Mouse (Mus musculus): Measurements from ENCODE around the gene Sult1a1.
A peak's percentile ranks its signal among the peaks of the same experiment; 100 is the strongest.

The Sult1a1 gene

GRCm38 (mm10) chr7:126676207-126676606 is at the start of gene Sult1a1:
Sult1a1 (minus strand) TSS chr7:126676432.
- DNase-seq (ENCODE audit: low spot score in 2 of 2): no peak

- no peak for DNase-seq (ENCODE audit: low spot score in 2 of 2)
Measured at GRCm38 (mm10) chr7:126725667-126726066, 49.4 kb upstream of the Sult1a1 start.

- DNase-seq (ENCODE audit: low spot score in 2 of 2): no peak
Measured at GRCm38 (mm10) chr7:126725077-126725476, 48.8 kb upstream of the Sult1a1 start.

GRCm38 (mm10) chr7:126721635-126722034 is 45.4 kb upstream of the Sult1a1 start:
- DNase-seq (ENCODE audit: low spot score in 2 of 2): no peak

- DNase-seq (ENCODE audit: low spot score in 2 of 2): no peak
Measured at GRCm38 (mm10) chr7:126718787-126719337, 42.6 kb upstream of the Sult1a1 start.

- no peak for DNase-seq (ENCODE audit: low spot score in 2 of 2)
Measured at GRCm38 (mm10) chr7:126717566-126717965, 41.3 kb upstream of the Sult1a1 start.

GRCm38 (mm10) chr7:126715679-126716078 is 39.4 kb upstream of the Sult1a1 start:
- no peak for DNase-seq (ENCODE audit: low spot score in 2 of 2)

GRCm38 (mm10) chr7:126711910-126712309 is 35.7 kb upstream of the Sult1a1 start:
- DNase-seq (ENCODE audit: low spot score in 2 of 2): no peak

- DNase-seq (ENCODE audit: low spot score in 2 of 2): no peak
Measured at GRCm38 (mm10) chr7:126710266-126710665, 34.0 kb upstream of the Sult1a1 start.

- no peak for DNase-seq (ENCODE audit: low spot score in 2 of 2)
Measured at GRCm38 (mm10) chr7:126708175-126708952, 32.1 kb upstream of the Sult1a1 start.

GRCm38 (mm10) chr7:126707442-126708174 is 31.4 kb upstream of the Sult1a1 start, which contains the start of gene Coro1a:
Coro1a (minus strand) TSS chr7:126707787.
- no peak for DNase-seq (ENCODE audit: low spot score in 2 of 2)

- DNase-seq (ENCODE audit: low spot score in 2 of 2): peak; percentile 70 to 81
Measured at GRCm38 (mm10) chr7:126704121-126704980, 28.1 kb upstream of the Sult1a1 start.

- DNase-seq (ENCODE audit: low spot score in 2 of 2): no peak
Measured at GRCm38 (mm10) chr7:126703757-126704077, 27.5 kb upstream of the Sult1a1 start.

GRCm38 (mm10) chr7:126702861-126703756 is 26.9 kb upstream of the Sult1a1 start:
- DNase-seq (ENCODE audit: low spot score in 2 of 2): no peak

- DNase-seq (ENCODE audit: low spot score in 2 of 2): no peak
Measured at GRCm38 (mm10) chr7:126702358-126702757, 26.1 kb upstream of the Sult1a1 start.

GRCm38 (mm10) chr7:126701559-126702357 is 25.5 kb upstream of the Sult1a1 start:
- no peak for DNase-seq (ENCODE audit: low spot score in 2 of 2)

GRCm38 (mm10) chr7:126701070-126701469 is 24.8 kb upstream of the Sult1a1 start:
- DNase-seq (ENCODE audit: low spot score in 2 of 2): peak; percentile 93 to 94

GRCm38 (mm10) chr7:126700063-126701015 is 24.1 kb upstream of the Sult1a1 start:
- no peak for DNase-seq (ENCODE audit: low spot score in 2 of 2)

GRCm38 (mm10) chr7:126697838-126698237 is 21.6 kb upstream of the Sult1a1 start:
- no peak for DNase-seq (ENCODE audit: low spot score in 2 of 2)
